Mouse (Mus musculus) inflammation-experienced regulatory T-cells, adult 6 months (primary cell): Measurements from ENCODE around the gene Epha2. TPM values are rescaled to one million over a fixed set of nuclear protein-coding genes. Genes with fewer than 3 reads are reported as not detected.

ENCODE experiments used
- ATAC-seq: one replicate; pipeline ENCODE4 v1.8.0; 2017
- polyA plus RNA-seq, 3 experiments: library from polyadenylated mRNA; unstranded; fragments of 100-300 nt; shearing (Covaris generic); gene quantifications; one replicate each; pipeline ENCODE4 v1.2.1; 2017

The Epha2 gene
- polyA plus RNA-seq, 3 experiments from 2014 or later = not detected

DNA sequence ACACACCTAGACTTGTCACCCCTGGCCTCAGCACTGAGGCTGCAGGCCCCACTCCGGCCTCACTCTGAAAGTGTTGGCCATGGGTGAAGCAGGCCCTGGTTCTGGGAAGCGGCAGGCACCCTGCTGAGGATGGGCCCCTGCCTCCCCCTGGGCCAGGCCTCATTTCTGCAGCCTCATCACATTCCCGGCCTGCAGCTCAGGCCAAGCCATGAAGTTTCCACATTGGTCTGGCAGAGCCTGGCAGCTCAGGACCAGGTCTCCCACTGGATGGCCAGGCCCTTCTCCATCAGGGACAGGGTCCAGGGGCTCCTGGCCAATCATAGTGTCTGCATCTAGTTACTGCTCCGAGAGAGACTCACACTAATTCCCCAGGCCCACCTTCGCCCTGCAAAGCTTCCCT is 33.7 kb downstream of the Epha2 start:
- no peak for ATAC-seq

DNA sequence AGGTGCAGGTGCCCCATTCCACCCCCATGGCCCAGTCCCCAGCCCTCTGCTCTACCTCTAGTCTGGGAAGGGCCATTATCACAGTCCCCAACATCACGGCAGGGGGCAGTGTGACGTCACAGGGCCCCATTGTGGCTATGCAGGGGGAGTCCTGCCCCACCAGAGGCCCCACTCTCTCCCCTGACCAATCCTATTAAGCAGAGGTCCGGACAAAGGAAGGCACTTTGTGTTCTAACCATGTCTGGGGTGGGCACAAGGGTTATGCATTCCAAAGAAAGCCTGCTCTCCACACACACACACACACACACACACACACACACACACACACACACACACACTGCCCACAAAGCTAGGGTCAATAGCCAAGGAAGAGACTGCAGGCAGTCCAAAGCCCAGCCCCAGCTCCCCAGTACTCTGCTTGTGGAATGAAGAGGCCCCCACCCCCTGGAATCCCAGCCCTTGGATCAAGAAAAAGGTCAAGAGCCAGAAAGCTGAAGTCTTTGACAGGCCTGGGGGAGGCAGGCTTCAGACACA is 34.3 kb downstream of the Epha2 start:
- no peak for ATAC-seq

DNA sequence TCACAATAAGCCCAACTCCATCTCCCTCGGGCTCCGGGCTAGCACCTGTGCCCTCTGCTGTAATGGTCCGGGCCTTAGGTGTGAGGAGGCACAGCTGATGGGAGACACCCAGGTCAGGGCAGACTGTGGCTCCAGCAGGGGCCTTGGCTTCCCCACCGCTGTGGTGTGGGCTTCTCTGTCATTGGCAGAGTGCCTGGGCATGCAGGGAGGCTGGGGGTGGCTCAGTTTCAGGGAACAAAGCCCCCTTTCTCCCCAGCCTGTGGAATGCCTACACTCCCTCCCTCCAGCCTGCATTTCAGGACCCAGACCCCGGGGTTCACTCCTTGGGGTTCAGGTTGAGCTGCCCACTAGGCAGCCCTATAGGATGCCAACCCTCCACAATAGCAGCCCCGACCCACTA is 35.2 kb downstream of the Epha2 start:
- no peak for ATAC-seq

DNA sequence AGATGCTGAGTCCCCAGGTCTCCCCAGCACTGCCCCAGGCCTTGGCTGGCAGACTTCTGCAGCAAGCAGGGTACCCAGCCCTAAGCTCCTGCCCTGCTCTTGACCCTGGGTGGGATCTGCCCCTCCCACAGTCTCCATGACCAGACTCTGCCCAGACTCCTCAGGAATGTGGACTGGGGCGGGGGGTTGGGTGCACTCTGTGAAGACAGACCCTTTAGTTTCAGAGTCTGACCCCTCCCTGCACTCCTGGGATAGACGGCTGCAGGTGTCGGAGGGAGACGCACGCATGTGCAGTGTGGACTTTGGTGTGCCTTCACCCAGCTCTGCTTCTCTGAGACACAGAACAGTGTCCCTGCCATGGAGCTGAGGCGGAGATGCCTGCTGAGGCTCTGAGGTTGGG is 36.9 kb downstream of the Epha2 start:
- ATAC-seq = no peak

DNA sequence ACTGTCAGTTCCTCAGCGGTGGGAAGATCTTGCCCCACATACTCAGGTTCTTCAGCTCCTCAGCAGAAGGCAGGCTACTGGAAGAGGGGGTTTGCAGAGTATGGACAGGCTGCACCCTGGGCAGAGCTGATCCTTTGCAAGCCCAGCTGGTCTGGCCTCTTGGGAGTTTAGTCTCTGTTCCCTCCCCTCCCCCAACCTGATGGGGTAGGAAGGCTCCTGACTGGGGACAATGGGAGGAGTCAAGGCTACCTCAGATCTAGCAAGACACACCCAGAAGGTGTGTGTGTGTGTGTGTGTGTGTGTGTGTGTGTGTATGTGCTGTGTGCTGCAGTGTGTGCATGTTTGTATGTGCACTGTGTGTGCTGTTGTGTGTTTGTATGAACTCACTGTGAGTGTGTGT is 37.8 kb downstream of the Epha2 start:
- ATAC-seq = no peak

DNA sequence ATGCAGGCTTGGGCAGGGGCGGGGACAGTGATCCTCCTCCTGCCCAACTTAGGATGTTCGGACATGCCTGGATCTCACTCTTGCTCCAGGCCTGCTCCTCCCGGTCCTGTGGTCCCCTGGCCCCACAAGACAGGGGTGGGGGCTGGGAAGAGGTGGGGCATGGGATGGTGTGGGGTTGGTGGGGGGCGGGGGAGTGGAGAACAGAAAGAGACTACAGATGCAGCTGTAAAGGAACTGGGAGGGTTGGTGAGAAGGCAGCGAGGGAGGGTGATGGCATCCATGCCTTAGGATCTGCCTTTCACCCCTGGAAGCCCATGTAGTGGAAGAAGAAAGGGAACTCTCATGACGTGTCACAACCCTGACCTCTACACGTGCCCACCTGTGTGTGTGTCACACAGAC is 40.4 kb downstream of the Epha2 start:
- no peak for ATAC-seq

DNA sequence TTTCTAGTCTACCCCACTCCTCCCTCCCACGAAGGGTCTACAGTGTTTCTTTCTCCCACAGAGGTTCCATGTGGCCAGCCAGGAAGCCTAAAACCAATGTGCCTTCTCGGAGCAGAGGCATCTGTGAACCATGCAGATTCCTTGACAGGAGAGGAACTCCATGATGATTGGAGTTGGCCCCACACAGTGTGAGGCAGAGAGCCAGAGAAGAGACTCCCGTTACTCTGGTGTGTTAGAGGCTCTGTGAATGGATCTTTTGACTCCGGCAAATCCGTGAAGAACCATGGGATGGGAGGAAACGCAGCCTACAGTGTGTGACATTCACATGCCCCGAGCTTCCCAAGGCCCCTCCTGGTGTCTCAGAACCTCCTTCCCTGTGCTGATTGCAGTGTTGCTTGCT is 42.5 kb downstream of the Epha2 start:
- ATAC-seq = no peak

DNA sequence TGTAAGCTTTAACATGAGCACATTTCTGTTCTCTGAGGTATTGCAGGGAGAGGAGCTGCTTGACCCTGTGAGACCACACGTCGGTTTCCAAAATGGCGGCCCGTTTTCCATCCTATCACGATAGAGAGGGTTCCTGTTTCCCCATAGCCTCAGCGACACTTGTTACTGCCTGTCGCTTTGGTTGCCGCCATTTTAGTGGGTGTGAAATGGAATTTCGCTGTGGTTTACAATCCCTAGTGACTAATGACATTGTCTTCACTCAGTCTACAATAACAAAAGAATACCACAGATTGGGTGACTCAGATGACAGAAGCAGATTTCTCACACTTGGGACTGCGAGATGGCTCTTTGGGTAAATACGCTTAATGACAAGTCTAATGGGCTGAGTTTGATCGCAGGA is 44.2 kb downstream of the Epha2 start:
- ATAC-seq = no peak

DNA sequence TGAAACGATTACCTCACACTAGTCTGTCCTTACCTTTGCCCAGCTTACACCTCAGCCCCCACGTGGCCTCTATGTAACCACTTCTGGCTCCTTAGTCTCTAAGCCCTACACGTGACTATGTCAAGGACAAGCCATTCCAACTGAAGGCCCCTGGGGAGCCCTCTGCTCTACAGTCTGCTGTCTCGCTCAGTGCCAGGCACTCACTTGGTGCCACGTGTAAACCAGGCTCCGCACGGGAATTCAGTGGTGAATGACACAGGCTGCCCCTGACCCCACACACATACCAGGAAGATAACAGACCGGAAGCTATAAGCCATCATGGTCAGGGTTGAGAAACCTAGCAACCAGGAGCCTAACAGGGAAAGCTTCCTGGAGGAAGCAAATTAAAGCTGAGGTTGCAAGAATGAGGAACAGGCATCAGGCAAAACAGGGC is 46.3 kb downstream of the Epha2 start:
- ATAC-seq = no peak

DNA sequence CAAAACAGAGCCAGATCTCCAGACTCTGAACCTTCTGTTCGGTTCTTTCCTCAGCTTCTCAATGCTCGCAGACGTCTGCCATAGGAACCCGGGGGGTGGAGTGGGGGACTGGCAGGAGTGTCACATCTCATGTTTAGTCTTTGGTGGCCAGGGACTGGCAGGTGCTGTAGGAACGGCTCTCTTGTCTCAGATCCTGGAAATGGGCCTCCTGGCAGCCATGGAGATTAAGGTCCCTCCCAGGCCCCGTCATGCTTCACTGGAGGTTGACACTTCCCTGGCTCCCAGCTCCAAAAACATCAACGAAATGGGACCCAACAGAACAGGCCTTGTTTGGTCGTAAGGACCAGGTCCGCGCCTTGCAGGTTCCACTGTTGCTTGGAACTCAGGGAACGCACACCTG is 47.6 kb downstream of the Epha2 start:
- no peak for ATAC-seq

DNA sequence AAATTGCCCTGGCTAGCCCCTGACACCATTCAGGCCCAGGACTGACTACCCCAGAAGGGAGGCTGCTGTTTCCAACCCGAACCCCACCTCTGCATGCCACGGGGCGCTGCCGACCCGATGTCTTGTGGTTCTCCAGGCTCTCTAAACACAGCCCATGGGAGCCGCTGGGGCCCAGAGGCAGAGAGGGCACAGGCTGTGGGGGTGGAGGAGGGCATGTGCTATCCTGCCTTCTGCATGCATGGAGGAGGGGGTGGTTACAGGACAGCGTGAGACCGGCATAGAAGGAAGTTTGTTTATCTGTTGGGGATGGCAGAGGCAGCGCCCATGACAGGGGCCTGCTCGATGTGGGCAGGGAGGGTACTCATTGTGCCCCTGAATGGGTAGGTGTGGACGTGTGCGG is 49.0 kb downstream of the Epha2 start:
- ATAC-seq = no peak

DNA sequence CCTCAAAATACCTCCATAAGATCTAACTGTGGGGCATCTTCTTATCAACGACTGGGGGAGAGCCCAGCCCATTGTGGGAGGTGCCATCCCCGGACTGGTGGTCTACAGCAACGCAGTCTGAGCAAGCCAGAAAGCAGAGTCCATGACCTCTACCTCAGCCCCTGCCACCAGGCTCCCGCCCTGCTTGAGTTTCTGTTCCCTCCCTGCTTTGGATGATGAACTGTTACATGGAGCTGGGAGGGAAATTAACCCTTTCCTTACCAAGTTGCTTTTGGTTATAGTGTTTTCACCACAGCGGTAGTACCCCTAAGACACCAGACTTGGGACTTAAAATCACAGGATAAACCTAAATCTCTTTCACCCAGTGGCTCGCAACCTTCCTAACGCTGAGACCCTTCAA is 50.9 kb downstream of the Epha2 start:
- no peak for ATAC-seq

DNA sequence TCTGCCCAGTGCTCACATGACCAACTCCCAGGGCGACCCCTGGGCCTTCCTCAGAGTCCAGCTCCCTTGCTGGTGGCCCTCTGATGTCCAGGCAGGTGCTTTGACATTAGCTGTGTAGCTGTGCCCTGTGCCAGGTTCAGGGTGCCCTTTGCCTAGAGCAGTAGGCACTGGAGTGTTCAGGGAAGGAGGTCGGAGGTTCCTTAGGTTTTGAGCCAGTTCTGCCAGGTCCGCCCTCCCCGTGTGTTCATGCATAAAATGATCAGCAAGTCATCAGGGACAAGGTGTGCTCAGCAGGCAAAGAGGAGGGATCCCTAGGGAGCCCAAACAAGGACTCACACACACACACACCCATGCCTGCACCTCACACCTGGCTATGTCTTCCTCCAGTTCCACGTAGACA is 51.9 kb downstream of the Epha2 start:
- no peak for ATAC-seq

DNA sequence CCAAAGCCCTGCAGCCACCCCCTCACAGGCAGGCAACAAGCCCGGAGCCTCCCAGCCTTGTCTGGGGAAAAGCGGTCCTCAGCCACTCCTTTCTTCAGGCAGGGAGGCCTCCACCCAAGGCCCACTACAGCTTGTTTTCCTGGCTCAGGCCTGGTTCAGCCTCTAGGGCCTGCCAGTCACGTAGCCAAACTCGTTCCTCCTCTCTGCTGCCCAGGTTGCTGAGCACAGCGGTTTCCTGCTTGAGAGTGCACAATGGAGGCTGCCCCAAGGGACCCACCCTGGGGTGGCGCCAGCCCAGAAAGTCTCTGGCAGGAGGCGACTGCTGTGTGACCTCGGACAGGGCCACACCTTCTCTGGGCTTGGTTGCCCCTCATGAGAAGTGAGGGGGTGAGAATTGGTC is 52.8 kb downstream of the Epha2 start:
- no peak for ATAC-seq

DNA sequence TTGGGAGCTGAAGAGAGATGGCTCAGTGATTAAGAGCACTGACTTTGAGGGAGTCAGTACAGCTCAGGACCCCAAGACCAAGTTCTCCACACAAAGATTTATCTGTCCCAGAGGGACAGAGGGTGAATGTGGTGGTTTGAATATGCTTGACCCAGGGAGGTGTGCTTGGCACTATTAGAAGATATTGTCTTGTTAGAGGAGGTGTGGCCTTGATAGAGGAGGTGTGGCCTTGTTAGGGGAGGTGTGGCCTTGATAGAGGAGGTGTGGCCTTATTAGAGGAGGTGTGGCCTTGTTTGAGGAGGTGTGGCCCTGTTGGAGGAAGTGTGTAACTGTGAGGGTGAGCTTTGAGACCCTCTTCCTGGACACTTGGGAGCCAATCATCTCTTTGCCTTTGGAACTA is 56.8 kb downstream of the Epha2 start:
- no peak for ATAC-seq

DNA sequence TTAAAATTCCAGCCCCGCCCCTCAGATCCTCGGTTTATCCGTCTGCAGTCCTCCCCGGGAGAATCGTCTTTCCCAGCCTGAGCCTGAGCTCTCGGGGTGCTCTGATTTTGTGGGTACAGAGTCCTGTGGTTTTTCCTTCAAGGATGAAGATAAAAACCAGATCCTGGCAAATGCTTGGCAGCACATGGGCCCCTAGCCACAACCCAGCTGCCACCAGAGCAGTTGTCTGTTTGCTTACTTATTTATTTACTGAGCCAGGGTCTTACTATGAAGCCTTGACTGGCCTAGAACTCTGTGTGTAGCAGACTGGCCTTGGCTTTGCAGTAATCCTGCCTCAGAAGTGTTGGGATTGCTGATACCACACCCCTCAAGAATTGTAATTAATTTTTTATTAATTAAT is 58.2 kb downstream of the Epha2 start:
- ATAC-seq = no peak

DNA sequence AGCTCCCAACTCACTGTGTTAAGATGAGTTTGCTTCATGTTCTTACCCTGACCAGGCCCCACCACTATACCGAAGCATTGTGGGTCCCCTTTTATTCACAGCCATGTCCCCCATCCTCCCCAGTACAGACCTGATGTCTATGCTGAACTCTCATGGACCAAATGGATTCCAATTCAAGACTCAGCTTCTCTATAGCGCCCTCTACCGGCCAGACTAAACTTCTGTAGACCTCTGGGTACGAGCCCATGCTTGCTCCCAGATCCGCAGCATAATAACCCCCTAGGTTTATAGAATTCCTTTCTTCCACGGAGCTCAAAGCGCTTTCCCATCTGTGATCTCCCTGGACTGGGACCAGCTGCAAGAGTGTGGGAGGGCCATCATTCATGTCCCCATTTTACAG is 59.8 kb downstream of the Epha2 start:
- ATAC-seq = no peak

DNA sequence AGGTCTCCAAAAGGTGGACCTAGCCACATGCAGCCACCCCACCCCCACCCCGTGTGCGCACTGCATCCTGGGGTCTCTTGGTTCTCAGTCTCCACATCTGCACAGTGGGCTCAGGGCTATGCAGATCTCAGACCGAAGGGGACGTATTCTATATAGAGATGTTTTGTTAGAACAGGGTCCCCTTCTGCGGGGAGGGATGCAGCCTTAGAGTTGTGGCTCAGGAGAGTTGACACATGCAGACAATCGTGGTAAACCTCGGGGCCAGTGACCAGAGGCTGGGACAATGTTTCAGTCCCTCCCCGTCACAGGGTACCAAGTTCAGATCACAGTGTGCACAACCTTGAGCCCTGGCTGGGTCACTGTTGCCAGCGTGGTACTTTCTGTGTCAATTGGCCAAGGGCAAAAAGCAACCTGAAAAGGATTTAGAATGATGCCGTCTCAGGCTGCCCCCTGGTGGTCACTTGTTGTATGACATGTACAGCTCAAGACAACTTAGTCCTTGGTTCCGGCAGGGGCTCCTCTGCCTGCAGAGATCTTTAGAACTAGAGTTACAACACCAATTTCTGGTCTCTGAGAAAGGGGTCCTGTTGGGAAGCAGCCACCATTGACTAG is 62.0 kb downstream of the Epha2 start:
- no peak for ATAC-seq

DNA sequence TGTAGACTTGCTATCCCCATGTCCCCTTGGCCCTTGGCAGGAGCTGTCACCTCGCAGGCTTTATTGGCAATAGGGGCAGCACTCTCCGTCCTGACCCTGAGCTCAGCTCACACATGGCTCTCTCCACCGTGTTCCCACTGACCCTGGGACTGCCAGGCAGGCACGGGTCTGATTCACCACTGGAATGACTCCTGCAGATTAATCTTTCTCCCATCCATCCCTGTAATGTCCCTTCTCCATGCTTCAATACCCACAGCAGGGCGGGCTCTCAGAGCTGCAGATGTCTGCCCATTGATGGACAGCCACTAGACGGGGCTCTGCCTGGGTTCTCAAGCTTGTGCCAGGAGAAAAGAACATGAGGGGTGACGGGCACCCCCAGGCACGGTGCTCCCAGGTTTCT is 64.1 kb downstream of the Epha2 start:
- ATAC-seq = no peak

DNA sequence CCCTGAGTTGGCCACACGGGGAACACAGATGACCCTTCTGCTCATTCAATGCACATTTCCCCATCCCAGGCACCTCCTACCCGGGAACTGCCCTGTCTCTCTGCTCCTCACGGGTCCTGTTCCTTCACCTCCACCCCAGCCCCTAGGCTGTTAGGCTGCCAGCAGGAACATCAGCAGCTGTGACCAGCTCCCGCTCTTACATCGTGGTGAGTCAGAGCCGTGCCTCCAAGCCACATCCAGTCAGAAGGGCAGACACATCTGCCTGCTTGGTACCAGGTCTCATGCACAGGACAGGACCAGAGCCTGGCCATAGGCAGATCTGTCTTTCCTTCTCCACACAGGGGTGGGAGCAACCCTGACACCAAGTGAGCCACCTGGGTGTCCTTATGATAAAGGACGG is 64.8 kb downstream of the Epha2 start:
- no peak for ATAC-seq

DNA sequence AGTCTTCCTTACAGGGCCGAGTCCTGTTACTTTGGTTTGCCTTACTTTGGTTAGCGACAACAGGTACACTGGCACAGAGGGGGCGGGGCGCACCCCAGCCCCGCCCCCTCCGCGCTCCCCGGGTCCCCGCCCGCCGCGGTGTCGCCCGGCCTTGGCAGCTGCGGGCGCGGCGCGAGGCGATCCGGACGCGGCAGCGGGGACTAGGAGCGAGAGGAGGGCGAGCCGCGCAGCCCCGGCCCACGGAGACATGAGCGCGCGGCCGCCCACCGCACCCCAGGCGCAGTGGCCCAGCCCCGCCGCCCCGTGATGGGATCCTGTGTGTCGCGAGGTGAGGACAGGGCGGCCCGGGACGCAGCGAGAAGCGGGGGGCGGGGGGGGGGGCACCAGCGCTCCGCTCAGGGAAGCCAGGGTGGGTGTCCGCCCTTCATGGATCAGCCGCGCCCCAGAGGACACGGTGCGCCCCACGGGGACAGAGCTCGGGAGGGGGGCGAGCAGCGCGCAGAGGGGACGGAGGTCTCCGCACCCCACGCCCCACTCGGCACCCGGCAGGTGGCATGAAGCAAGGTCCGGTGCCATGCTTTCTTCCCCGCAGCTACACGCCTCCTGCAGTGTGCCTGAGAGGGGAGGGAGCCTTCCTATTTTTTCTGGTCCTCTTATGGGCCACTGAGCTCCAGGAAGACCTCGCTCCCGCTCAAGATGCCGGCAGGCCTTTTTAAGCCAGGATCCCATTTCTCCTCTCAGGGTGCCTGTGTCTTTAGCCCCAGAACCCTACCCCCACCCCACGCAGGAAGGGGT is 67.2 kb downstream of the Epha2 start, which contains the start of gene Fam131c:
Gene Fam131c, plus strand, starts transcription at position 224 of the 795 bp plus-strand sequence.
- ATAC-seq = no peak

DNA sequence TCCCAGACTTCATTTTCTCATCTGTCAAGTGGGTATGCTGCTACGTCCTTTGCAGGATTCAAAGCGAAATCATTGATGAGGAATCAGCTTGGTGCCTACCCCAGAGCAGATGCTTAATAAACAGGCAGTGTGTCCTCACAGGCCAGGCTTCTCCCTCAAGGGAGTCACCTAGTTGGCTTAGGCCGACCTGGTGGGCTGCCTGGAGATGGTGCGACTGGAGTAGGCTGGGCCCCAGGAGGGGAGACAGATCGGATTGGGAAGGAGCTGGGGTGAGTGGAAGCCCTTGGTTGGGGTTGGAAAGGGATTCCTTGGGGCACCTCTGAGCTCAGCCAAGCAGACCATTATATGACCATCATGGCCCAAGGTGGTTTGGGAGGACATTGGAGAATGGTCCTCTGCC is 71.4 kb downstream of the Epha2 start:
- no peak for ATAC-seq
